Mouse (Mus musculus) myocyte (in vitro differentiated cells): ENCODE results near the gene Dohh.

ENCODE experiments used
- CEBPB ChIP-seq: IDR thresholded peaks from 2 replicates; pipeline ENCODE4 v1.6.1; 2011; ENCODE audit warnings: mild to moderate bottlenecking, moderate library complexity; ENCODE audit not compliant: poor library complexity, insufficient read depth, severe bottlenecking
- E2F4 ChIP-seq: IDR thresholded peaks from one replicate; pipeline ENCODE4 v1.6.1; 2011; ENCODE audit warnings: mild to moderate bottlenecking, control low read depth, moderate library complexity; ENCODE audit not compliant: insufficient read depth
- MAX ChIP-seq: IDR thresholded peaks from one replicate; pipeline ENCODE4 v1.6.1; 2011; ENCODE audit warnings: low read depth, mild to moderate bottlenecking, control low read depth
- MYOG ChIP-seq, 3 experiments: IDR thresholded peaks; one replicate each; pipeline ENCODE4 v1.6.1; 2011; ENCODE audit warnings: control low read depth in 2 of 3, low read depth in 2 of 3, mild to moderate bottlenecking in 2 of 3; ENCODE audit not compliant: insufficient read length in 2 of 3, control insufficient read depth in 1 of 3, insufficient read depth in 1 of 3
- POLR2A ChIP-seq: IDR thresholded peaks from one replicate; pipeline ENCODE4 v1.6.1; 2011; ENCODE audit warnings: low read depth, mild to moderate bottlenecking, control low read depth, moderate library complexity; ENCODE audit not compliant: insufficient read length
- REST ChIP-seq: IDR thresholded peaks from one replicate; pipeline ENCODE4 v1.6.1; 2011; ENCODE audit warnings: mild to moderate bottlenecking, control low read depth, moderate library complexity; ENCODE audit not compliant: insufficient read depth, insufficient read length
- SRF ChIP-seq: IDR thresholded peaks from one replicate; pipeline ENCODE4 v1.6.1; 2011; ENCODE audit warnings: low read depth; ENCODE audit not compliant: control insufficient read depth, insufficient read length
- TCF12 ChIP-seq: IDR thresholded peaks from one replicate; pipeline ENCODE4 v1.6.1; 2011; ENCODE audit warnings: mild to moderate bottlenecking, control low read depth; ENCODE audit not compliant: poor library complexity, insufficient read depth, severe bottlenecking

GRCm38 (mm10) chr10:81375322-81375721, 8.9 kb upstream of the Dohh start:
- no peak for TF ChIP-seq CEBPB
- no peak for TF ChIP-seq TCF12
- no peak for TF ChIP-seq POLR2A
- no peak for TF ChIP-seq MAX
- no peak for TF ChIP-seq REST
- no peak for TF ChIP-seq MYOG (IDR thresholded peaks at IDR 0.05; ENCODE audit: control insufficient read depth in 1 of 3, insufficient read depth in 1 of 3, insufficient read length in 2 of 3, low read depth in 2 of 3)
- TF ChIP-seq SRF = no peak
- TF ChIP-seq E2F4 = no peak
